Mouse (Mus musculus): ENCODE data around the gene Aktip.

DNA sequence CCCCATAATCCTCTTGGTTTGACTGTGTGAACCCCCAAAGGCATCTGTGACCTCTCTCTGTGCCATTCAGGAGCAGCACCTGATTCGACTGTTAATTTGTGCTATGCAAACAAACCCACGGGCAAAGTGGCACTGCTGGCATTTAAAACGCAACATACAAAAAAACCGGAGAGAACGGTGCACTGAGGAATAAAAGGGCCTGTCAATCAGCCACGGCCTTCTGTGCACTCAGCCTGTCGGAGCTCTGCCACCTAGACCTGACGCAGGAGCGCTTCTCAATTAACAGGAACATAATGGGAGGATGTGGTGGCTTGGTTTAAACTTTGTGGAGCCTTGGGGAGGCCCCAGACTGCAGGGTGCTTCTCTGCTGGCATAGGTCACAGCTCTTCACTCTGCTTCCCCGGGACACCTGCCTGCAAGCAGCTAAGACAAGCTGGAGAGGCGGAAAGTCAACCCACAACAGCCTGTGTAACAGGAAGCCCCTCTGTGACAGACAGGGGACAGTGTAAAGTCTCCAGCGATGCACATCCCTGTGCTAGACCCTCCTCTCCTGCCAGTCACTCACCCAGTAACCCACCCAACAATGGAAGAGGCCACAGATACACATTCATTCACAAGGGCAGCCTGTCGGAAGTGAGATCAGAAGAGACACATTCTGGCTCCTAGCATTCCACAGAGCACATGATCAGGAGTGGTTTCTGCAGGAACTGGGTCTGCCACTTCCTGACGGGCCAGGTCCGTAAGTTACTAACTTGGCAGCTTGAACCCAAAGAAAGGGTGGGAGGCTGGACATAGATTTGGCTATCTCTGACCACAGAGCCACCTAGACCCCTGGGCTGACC, 39.6 kb downstream of the Aktip start:
- TF ChIP-seq ZNF384 (IDR thresholded peaks at IDR 0.05; ENCODE audit: low read depth, low read length) = no peak
- no peak for TF ChIP-seq CHD2 (IDR thresholded peaks at IDR 0.05; ENCODE audit: low read depth, low read length)
